Mouse (Mus musculus): ENCODE data around the gene Ache. TPM values are rescaled to one million over a fixed set of nuclear protein-coding genes. Genes with fewer than 3 reads are reported as not detected.
"Not testable (repeated sequence)": the region's sequence is repeated elsewhere in the genome, so short reads cannot be mapped to it uniquely, and the experiment has no call there.

Ache gene
- total RNA-seq (2021) = 1 to 10 TPM; 7.0 TPM
- long read RNA-seq, experiment 1, transcript Ache-202 (5 exons, 2,176 nt) = major isoform, 6 of 13 reads
- long read RNA-seq, experiment 1, transcript Ache-201 (5 exons, 2,186 nt) = major isoform, 6 of 13 reads
- long read RNA-seq, experiment 1, partial matches to known transcripts = 1 of 13 reads
- long read RNA-seq, experiment 1, other reads (novel, unspliced or antisense) = 0 of 13 reads
- long read RNA-seq, experiment 2, partial matches to known transcripts = 2 of 8 reads
- long read RNA-seq, experiment 2, other reads (novel, unspliced or antisense) = 1 of 8 reads

DNA sequence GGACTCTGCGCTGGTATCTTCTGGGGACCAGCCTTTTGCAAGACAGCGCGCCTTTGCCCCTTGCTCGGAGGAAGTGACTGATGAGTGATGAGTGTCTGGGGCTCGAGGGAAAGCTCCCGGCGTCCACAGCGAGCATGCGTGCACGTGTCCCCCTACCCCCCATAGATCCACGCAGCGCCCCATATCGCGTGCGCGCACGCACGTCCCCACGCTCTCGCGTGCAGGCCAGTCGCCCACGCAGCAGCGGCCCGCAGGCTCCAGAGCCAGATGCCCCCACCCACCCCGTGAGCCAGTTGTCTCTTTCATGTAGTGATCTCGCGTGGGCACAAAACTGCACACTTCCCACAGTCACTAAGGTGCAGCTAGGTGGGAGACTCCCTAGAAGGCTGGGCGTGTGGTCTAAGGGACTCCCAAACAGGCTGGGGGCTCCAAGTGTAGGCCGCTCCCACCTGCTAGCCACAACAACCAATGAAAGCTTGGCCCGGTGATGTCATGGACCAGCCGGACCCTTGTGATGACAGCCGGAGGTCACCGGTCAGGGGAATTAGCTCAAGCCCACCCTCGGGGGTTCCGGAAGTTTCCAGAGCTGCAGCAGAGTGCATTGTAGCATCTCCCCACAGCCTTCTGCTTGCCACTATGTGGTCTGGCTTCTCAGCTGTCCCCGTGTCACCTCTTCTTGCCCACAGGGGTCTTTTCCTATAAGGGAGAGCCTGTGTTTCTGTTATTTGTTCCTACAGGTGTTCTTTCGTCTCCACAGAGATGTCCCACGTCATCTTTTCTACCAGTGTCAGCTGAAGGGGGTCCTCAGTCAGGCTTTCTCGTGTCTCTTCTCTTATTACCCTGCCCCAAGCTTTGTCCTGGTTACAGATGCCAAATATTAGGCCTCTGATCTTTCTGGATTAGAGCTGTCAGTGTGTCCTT lies at the start of gene Ache:
Gene Ache, plus strand, starts transcription at position 488 of the 921 bp plus-strand sequence.
- DNase-seq = peak in 1 of 2 experiments; percentile 22

DNA sequence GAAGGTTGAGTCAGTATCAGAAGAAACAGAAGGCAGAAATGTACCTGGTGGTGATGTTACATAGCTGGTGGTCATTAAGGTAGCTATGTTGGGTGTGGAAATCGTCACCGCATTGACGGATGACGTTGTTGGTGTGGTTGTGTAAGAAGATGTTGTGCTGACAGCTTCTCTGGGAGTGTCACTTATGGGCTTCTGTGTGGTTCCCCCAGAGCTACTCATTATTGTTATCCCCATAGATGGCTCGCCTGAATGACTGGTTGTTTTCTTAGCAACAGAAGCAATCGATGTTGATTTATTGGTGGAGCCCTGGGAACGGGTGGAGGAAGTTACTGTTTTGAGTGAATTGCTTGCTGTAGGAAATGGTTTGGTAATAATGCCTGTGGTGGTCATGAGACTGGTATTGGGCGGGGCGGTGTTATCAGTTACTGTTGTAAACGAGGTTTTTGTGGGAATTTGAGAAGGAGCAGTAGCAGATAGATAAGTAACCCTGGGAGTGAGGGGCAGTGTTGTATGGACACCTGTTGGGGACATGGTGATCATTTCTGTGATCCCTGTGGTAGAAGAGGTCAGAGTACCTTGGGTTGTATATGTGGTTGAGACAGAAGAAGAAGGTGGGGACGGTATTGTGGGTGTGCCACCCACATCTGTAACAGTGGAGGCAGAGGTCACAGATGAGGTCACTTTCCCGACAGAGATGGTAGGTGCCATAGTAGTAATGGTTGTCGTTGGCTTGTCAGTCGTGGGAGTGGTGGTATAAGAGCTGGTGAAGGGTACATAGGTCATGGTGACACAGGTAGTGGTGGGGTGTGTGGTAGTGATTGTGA lies 23.2 kb upstream of the Ache start:
- no peak for DNase-seq

DNA sequence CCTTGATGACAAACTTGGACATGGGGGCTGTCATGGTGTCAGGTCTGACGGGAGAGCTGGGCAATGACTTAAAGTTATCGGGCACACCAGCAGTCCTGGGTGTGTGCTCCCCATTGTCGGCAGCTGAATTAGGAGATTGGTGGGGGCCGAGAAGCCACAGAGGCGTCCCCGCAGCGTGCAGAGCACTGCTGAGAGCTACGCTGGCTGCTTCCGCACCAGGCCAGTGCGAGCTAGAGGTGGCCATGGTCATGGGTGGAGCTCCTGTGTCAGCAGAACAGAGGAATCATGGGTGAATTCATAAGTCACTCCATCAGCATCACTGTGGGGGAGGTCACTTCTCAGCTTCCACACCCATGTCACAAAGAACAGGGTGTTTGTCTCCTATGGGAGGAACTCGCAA lies 22.5 kb upstream of the Ache start:
- DNase-seq = no peak

DNA sequence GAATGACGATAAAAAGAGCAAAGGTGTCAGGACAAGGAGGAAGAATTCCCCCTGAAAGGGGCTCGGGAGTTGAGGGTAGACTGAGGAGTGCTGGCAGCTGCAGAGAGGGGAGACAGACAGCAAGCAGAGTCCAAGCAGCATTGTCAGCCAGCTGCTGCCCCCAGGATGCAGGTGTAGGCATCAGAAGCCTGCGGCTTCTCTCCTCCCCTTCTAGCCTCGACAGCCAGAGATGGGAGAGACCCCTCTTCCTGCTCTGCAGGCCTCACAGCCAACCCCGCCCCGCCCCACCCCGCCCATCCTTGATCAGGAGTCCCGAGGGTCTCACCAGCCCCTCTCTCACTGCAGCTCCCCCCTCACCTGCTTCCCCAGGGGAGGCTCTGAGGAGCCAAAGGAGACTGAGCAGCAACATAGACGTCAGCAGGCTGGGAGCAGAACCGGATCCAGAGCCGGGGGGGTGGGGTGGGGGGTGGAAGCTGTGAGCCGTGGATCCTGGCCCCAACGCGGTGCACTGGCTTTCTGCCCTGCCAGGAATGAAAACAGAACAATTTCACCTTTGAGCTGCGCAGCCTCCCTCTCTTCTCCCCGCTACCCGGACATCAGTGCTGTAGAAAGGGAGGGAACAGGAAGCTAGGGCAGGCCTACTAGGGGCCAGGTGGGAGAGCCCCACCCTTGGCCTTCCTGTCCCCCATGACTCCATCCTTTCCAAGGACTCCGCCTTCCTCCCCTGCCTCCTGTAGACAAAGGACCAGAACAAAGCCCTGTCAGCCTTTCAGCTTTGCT lies 19.0 kb upstream of the Ache start:
- no peak for DNase-seq

DNA sequence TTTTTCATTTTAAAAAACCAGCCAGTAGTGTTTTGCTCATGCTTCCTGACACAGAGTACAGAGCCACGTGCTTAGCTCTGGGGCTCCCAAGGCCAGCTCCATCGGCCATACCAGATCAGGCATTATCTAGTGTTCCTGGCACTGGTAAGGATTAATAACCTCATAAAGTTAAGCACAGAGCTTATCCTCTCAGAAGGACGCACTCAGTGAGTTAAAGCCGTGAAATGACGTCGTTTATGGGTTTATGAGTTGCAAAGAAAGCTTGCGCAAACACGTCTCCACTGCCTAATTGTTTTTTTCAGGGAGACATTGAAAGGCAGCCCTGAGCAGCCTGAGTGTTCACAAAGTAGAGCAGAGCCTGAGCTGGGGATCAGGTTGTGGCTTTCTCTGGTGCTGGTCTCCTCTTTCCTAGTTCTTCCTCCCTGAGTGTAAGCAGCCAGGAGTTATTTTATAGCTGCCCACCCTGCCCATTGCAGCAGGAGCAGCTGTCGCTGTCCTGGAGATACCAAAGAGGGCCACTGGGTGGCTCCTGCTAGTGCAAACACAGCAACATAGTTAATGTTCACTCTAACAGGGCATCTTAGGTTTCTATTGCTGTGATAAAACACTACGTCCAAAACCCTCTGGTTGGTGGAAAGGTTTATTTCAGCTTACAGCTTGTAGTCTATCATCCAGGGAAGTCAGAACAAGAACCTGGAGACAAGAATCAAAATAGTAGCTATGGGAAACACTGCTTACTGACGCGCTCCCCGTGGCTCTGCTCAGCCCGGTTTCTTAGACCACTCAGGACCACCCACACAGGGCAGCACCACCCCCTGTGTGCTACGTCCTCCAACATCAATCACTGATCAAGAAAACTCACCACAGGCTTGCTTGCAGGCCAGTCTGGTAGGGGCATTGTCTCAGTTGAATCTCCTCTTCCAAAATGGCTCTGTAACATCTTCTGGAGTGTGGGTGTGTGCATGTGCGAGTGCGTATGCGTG lies 9.7 kb upstream of the Ache start:
- peak; percentile 36 to 54 for DNase-seq

DNA sequence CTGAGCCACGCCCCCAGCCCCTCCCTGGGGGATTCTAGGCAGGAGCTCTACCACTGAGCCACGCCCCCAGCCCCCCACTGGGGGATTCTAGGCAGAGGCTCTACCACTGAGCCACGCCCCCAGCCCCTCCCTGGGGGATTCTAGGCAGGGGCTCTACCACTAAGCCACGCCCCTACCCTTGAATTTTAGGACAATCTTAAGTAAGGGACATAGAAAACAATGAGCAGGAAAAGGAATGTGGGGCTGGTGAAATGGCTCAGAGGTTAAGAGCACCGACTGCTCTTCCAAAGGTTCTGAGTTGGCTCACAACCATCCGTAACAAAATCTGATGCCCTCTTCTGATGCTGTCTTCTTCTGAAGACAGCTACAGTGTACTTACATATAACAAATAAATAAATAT lies 2.9 kb upstream of the Ache start:
- not testable (repeated sequence) for DNase-seq

DNA sequence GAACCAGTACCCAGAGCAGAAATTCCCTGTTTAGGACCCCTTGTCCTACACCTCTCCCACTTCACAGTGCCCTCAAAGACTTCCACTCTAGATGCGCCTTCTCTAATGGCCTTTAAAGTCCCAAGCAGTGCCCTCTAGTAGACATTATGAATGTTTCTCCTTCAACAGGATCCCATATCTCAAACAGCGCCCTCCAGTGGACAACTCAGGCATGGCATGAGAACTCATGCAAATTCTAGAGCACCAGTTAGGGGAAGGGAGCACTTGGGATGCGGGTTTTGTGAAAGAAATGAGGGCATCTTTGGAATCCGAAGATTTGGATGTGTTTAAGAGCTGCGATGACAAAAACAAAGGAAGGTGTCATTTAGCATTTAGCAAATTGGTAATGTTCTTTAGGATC lies 2.3 kb upstream of the Ache start:
- peak; percentile 40 to 48 for DNase-seq

DNA sequence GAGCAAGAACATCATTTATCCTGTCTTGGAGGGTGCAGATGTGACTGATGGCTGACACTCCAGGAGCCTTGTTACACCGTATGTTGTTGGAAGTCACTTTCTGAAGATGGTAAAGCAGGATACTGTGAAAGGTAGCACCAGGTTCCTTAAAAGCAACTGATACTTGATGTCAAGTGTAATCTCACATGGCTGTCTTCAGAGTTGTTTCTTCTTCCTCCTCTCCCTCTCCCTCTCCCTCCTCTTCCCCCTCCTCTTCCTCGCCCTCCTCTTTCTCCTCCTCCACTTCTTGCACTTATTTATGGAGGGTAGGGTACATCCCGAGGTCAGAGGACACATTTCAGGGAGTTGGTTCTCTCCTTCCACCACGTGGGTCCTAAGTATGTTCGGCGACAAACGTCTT lies 1.3 kb upstream of the Ache start:
- no peak for DNase-seq

DNA sequence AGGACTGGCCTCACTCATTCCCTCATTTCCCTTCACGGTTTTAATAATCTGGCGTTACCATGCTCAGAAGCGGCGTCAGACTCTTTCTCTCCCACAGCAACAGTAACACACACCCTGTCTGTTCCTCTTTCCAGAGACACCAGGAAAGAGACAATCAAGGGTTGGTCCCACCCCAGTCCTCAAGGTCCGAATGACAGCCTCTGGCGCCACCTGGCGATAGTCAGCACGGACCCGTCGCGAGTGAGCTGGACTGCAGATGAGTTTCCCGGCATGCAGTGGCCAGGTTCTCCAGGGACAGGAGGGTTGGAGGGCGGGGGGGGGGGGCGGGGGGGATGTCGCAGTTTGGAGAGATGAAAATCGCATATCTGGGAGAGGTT lies 676 bp upstream of the Ache start:
- DNase-seq = peak; percentile 87 to 90

DNA sequence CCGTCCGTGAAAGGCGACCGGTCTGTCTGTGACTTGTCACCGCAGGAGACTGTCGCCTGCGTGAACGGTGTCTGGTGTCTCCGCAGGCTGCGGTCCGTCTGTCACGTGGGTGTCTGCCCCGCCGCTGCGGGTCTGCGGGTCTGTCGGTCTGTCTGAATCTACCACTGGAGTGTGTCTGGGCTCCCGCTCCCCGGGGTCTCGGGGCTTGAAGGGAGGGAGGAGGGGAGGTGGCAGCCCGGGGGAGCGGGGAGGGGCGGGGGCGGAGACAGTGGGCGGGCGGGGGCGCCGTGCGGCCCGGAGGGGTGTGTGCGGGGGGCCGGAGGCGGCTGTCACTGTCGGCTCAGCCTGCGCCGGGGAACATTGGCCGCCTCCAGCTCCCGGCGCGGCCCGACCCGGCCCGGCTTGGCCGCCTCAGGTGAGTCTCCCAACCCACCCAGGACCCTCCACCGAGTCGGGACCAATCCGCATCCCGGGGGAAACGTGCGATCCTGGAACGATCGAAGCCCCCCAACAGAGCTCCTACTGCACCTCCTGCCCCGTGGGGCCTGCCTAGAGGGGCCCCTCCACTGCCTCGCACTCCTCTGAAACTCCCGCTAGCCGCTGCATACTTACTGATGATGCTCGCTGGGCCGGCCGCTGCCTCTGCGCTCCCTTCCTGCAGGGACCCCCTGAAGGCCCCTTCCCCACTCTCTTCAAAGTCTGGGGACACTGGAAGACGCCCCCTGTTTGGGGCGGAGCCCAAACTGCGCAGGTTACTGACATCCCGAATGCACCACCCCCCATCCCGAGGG lies 829 bp downstream of the Ache start:
- DNase-seq = peak in 1 of 2 experiments; percentile 38

DNA sequence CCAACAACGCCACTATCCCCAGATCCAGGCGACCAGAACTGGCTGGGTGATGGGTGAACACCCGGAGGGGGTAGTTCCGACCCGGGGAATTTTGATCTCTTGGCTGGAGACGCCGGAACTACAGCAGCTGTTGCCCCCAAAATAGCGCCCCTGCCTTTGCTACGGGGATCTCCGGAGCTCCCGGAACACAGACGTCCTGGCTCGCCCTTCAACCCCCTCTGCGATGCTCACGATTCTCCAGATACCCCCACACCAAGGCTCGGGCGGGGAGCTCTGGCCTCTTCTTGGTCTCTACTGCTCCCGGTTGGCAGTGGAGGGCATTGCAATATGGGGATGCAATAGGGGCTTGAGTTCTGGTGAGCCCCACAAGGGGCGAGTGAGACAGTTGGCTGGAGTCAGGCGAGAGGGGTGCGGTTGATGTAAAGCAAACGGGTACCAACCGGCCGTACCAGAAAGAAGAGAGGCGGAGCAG lies 1.7 kb downstream of the Ache start:
- DNase-seq = no peak

DNA sequence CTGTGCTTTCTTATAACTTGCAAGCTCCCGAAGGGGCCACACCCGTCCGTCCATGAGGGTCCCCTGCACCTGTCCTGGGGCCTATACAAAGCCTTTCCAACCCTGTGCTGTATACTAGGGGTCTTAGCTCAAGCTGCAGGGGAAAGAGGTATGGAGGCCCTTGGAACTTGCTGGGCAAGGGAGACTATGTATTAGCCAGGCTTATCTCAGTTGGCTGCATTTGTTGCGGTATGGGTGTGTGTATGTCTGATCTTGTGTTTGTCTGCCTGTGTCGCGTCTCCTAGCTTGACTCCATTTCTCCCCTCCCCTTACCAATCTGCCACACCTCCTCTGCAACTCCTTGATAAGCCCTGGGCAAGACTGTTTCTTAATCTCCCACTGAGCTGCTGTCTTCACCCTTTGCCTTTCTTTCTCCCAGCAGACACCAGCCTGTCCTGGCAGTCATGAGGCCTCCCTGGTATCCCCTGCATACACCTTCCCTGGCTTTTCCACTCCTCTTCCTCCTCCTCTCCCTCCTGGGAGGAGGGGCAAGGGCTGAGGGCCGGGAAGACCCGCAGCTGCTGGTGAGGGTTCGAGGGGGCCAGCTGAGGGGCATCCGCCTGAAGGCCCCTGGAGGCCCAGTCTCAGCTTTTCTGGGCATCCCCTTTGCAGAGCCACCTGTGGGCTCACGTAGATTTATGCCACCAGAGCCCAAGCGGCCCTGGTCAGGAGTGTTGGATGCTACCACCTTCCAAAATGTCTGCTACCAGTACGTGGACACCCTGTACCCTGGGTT lies 2.5 kb downstream of the Ache start:
- no peak for DNase-seq

DNA sequence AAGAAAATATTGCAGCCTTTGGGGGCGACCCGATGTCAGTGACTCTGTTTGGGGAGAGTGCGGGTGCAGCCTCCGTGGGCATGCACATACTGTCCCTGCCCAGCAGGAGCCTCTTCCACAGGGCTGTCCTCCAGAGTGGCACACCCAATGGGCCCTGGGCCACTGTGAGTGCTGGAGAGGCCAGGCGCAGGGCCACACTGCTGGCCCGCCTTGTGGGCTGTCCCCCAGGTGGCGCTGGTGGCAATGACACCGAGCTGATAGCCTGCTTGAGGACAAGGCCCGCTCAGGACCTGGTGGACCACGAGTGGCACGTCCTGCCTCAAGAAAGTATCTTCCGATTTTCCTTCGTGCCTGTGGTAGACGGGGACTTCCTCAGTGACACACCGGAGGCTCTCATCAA lies 3.4 kb downstream of the Ache start:
- peak; percentile 74 to 84 for DNase-seq

DNA sequence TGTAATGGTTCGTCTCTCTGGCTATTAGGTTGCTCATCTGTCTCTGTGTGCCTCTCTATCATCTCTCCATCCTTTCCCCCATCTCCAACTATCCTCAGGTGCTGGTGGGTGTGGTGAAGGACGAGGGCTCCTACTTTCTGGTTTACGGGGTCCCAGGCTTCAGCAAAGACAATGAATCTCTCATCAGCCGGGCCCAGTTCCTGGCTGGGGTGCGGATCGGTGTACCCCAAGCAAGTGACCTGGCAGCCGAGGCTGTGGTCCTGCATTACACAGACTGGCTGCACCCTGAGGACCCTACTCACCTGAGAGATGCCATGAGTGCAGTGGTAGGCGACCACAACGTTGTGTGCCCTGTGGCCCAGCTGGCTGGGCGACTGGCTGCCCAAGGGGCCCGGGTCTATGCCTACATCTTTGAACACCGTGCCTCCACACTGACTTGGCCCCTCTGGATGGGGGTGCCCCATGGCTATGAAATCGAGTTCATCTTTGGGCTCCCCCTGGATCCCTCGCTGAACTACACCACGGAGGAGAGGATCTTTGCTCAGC lies 4.1 kb downstream of the Ache start:
- DNase-seq = no peak

DNA sequence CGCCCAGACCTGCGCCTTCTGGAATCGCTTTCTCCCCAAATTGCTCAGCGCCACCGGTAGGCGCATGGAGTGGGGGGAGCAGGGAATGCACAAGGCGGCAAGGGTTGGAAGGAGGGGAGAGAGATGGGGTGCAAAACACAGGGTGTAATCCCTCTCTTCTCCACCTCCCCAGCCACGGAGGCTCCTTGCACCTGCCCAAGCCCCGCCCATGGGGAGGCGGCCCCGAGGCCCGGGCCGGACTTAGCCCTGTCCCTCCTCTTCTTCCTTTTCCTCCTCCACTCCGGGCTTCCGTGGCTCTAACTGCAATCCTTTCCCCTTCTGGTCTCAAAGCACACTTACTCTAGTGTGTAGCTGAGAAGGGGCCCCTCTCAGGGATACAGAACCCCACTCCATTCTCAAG lies 6.0 kb downstream of the Ache start:
- peak; percentile 90 to 94 for DNase-seq

DNA sequence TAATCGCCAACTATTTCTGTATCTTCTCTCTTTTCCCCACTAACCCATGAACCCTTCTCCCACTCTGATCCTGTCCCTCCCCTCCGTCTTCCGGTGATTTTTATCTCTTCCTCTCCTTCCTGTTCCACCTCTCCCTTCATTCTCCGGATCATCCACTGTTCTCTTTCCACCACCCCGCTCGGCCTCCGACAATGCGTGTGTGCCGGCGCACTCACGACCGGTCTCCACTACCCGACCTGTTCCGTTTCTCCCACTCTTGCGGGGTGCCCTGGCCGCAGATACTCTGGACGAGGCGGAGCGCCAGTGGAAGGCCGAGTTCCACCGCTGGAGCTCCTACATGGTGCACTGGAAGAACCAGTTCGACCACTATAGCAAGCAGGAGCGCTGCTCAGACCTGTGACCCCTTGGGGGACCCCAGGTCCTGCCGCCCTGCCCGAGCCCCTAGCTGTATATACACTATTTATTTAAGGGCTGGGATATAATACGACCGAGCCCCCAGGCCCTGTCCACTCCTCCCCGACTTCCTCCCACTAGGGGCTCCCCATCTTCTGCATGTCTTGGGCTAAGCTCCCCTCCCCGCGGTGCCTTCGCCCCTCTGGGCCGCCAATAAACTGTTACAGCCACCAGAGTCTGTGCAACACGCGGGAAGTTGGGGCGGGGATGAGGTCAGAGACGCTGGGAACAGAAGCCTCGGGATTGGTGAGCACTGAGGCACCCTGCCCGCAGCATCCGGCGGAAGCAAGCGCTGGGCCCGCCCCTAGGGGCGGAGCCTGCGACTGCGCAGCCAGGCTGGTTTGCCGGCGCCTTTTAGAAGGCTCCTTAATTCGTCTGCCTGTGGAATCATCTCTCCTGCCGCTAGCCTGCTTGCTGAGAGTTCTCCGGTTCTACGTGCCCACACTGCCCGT lies 6.8 kb downstream of the Ache start, which contains the start of gene Ufsp1:
Gene Ufsp1, plus strand, starts transcription at position 791 of the 905 bp plus-strand sequence.
- peak; percentile 97 to 98 for DNase-seq

DNA sequence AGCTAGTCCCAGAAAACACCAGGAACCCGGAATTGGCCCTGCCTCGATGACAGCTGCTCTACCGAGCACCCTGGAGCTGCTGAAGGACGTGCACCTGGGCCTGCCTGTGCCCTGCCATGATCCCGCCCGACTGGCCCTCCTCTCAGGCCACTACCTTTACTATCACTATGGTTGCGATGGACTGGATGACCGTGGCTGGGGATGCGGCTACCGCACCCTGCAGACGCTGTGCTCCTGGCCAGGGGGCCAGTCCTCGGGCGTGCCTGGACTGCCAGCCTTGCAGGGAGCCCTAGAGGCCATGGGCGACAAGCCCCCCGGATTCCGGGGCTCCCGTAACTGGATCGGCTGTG lies 7.4 kb downstream of the Ache start:
- DNase-seq = no peak

Measured in adrenal gland, postnatal 36 days (tissue).